Comparison of ENCODE assay signal across 10 mouse cellular contexts in genomic region chr6:17172050-17172449, GRCm38 (mm10).
DNase-seq lines count a peak whose midpoint lies in the region; ATAC-seq and TF ChIP-seq lines count a peak whose summit lies in the region.
"Had no signal": no experiment of that assay in that cellular context is flagged by ENCODE, and none has a peak within 500 bp of the region (broad histone marks: within the 10 kb centered on the region; RNA-seq: fewer than 3 reads in every experiment).

No protein-coding gene starts in this region.

- no peak for TF ChIP-seq POLR2A in liver, adult 2 months (IDR thresholded peaks at IDR 0.05; ENCODE audit: extremely low read depth, insufficient read depth, low read length)

- no peak overlapping the region for H3K4me3 ChIP-seq in forebrain, embryonic 15.5 days
- no peak overlapping the region for H3K4me3 ChIP-seq in forebrain, embryonic 11.5 days (ENCODE audit: low read depth, low read length)
- no peak overlapping the region for H3K4me3 ChIP-seq in liver, adult 2 months (ENCODE audit: insufficient read depth, low read depth, low read length)
- H3K4me3 ChIP-seq in liver, embryonic 11.5 days (ENCODE audit: low read depth, low read length) = no peak overlapping the region
- no peak overlapping the region for H3K4me3 ChIP-seq in hindbrain, embryonic 14.5 days (replicated peaks; ENCODE audit: low read length)
- no peak overlapping the region for H3K4me3 ChIP-seq in neural tube, embryonic 15.5 days (replicated peaks)

- no peaks in the 10 kb centered on the region for H3K36me3 ChIP-seq in forebrain, embryonic 15.5 days
- H3K36me3 ChIP-seq in forebrain, embryonic 11.5 days (ENCODE audit: control insufficient read depth, insufficient read depth, low read length) = no peaks in the 10 kb centered on the region
- no peaks in the 10 kb centered on the region for H3K36me3 ChIP-seq in liver, adult 2 months (ENCODE audit: control insufficient read depth, insufficient read depth, low read length)
- no peaks in the 10 kb centered on the region for H3K36me3 ChIP-seq in liver, embryonic 11.5 days (ENCODE audit: control insufficient read depth, insufficient read depth, low read length)
- no peaks in the 10 kb centered on the region for H3K36me3 ChIP-seq in hindbrain, embryonic 14.5 days (replicated peaks; ENCODE audit: control insufficient read depth, insufficient read depth)
- H3K36me3 ChIP-seq in neural tube, embryonic 15.5 days = no peaks in the 10 kb centered on the region

- H3K9me3 ChIP-seq in forebrain, embryonic 15.5 days = no peaks in the 10 kb centered on the region
- H3K9me3 ChIP-seq in forebrain, embryonic 11.5 days (ENCODE audit: control insufficient read depth, low read length) = no peaks in the 10 kb centered on the region
- no peaks in the 10 kb centered on the region for H3K9me3 ChIP-seq in liver, embryonic 11.5 days (ENCODE audit: control insufficient read depth, low read length)
- H3K9me3 ChIP-seq in hindbrain, embryonic 14.5 days (ENCODE audit: control insufficient read depth, low read length) = no peaks in the 10 kb centered on the region
- H3K9me3 ChIP-seq in neural tube, embryonic 15.5 days (replicated peaks) = no peaks in the 10 kb centered on the region

- no peak for TF ChIP-seq CTCF in liver, adult 2 months (IDR thresholded peaks at IDR 0.05; ENCODE audit: low read depth, low read length)

- DNase-seq in forebrain, embryonic 11.5 days (ENCODE audit: low spot score) = no peak
- peak; percentile 67 for DNase-seq in liver, adult 2 months (ENCODE audit: extremely low read depth, low read depth, low spot score)
- no peak for DNase-seq in liver, embryonic 11.5 days (ENCODE audit: low spot score)
- peak; percentile 27 for DNase-seq in hindbrain, embryonic 14.5 days (ENCODE audit: low spot score)
- no peak for DNase-seq in spleen, postnatal 14 days (ENCODE audit: low spot score in 2 of 2)
- no peak for DNase-seq in ovary, adult 18-20 months (ENCODE audit: low spot score)
- DNase-seq: cerebellum, adult 11-12 months had no signal

- H3K27ac ChIP-seq in forebrain, embryonic 15.5 days (replicated peaks) = peak overlapping the region; percentile 64
- H3K27ac ChIP-seq in forebrain, embryonic 11.5 days (ENCODE audit: low read depth, low read length) = no peak overlapping the region
- H3K27ac ChIP-seq in liver, adult 2 months (replicated peaks; ENCODE audit: insufficient read depth, low read depth, low read length) = no peak overlapping the region; the same call in 1 of the 2 replicates
- H3K27ac ChIP-seq in liver, embryonic 11.5 days (ENCODE audit: low read depth, low read length) = no peak overlapping the region
- peak overlapping the region; percentile 63; the same call in 1 of the 2 replicates for H3K27ac ChIP-seq in hindbrain, embryonic 14.5 days
- H3K27ac ChIP-seq in neural tube, embryonic 15.5 days (replicated peaks) = peak overlapping the region; percentile 66; the same call in 1 of the 2 replicates

- 17% methylated on average over 1 of the region's 1 CpGs for WGBS in forebrain, embryonic 15.5 days
- WGBS in forebrain, embryonic 11.5 days = 42% methylated on average over 1 of the region's 1 CpGs
- WGBS in liver, adult 2 months = 71% methylated on average over 1 of the region's 1 CpGs
- WGBS in liver, embryonic 11.5 days = 70% methylated on average over 1 of the region's 1 CpGs
- WGBS in hindbrain, embryonic 14.5 days = 21% methylated on average over 1 of the region's 1 CpGs
- WGBS in neural tube, embryonic 15.5 days = 27% methylated on average over 1 of the region's 1 CpGs

- no peak for ATAC-seq in forebrain, embryonic 15.5 days (replicated peaks)
- no peak for ATAC-seq in forebrain, embryonic 11.5 days (replicated peaks; ENCODE audit: low FRiP score)
- no peak for ATAC-seq in liver, embryonic 11.5 days (replicated peaks; ENCODE audit: low FRiP score)
- ATAC-seq in hindbrain, embryonic 14.5 days (ENCODE audit: low FRiP score) = no peak
- ATAC-seq in neural tube, embryonic 15.5 days (ENCODE audit: low FRiP score) = peak; percentile 23; the same call in 1 of the 2 replicates
- ATAC-seq: inflammation-experienced regulatory T-cells, adult 6 months had no signal

- H3K9ac ChIP-seq in forebrain, embryonic 15.5 days (replicated peaks) = no peak overlapping the region
- H3K9ac ChIP-seq in forebrain, embryonic 11.5 days (ENCODE audit: low read length) = no peak overlapping the region
- H3K9ac ChIP-seq in liver, adult 2 months (ENCODE audit: low read depth, low read length) = no peak overlapping the region
- no peak overlapping the region for H3K9ac ChIP-seq in liver, embryonic 11.5 days (ENCODE audit: low read depth, low read length)
- H3K9ac ChIP-seq in hindbrain, embryonic 14.5 days = no peak overlapping the region
- H3K9ac ChIP-seq in neural tube, embryonic 15.5 days (replicated peaks) = no peak overlapping the region

- H3K27me3 ChIP-seq in forebrain, embryonic 15.5 days = no peaks in the 10 kb centered on the region
- H3K27me3 ChIP-seq in forebrain, embryonic 11.5 days (ENCODE audit: control insufficient read depth, insufficient read depth, low read length) = no peaks in the 10 kb centered on the region
- no peaks in the 10 kb centered on the region for H3K27me3 ChIP-seq in liver, adult 2 months (ENCODE audit: control insufficient read depth, insufficient read depth, low read length)
- no peaks in the 10 kb centered on the region for H3K27me3 ChIP-seq in liver, embryonic 11.5 days (replicated peaks; ENCODE audit: control insufficient read depth, insufficient read depth, low read length)
- no peaks in the 10 kb centered on the region for H3K27me3 ChIP-seq in hindbrain, embryonic 14.5 days (ENCODE audit: control insufficient read depth, insufficient read depth, low read length)
- H3K27me3 ChIP-seq in neural tube, embryonic 15.5 days (replicated peaks) = no peaks in the 10 kb centered on the region

- H3K4me1 ChIP-seq in forebrain, embryonic 15.5 days = peaks cover 27% of the 10 kb centered on the region
- H3K4me1 ChIP-seq in forebrain, embryonic 11.5 days (replicated peaks; ENCODE audit: control insufficient read depth, insufficient read depth, low read length) = peaks cover 6% of the 10 kb centered on the region; the same call in 1 of the 2 replicates
- peaks cover 8% of the 10 kb centered on the region for H3K4me1 ChIP-seq in liver, adult 2 months (ENCODE audit: control insufficient read depth, insufficient read depth, low read length)
- no peaks in the 10 kb centered on the region for H3K4me1 ChIP-seq in liver, embryonic 11.5 days (replicated peaks; ENCODE audit: control insufficient read depth, insufficient read depth, low read length)
- peaks cover 22% of the 10 kb centered on the region for H3K4me1 ChIP-seq in hindbrain, embryonic 14.5 days (replicated peaks; ENCODE audit: control insufficient read depth, insufficient read depth, low read length)
- H3K4me1 ChIP-seq in neural tube, embryonic 15.5 days = peaks cover 15% of the 10 kb centered on the region

- H3K4me2 ChIP-seq in forebrain, embryonic 15.5 days (replicated peaks) = no peak overlapping the region
- no peak overlapping the region for H3K4me2 ChIP-seq in forebrain, embryonic 11.5 days (ENCODE audit: low read depth, low read length, severe bottlenecking)
- H3K4me2 ChIP-seq in liver, embryonic 11.5 days = no peak overlapping the region
- peak overlapping the region; percentile 37 for H3K4me2 ChIP-seq in hindbrain, embryonic 14.5 days (replicated peaks)
- H3K4me2 ChIP-seq in neural tube, embryonic 15.5 days = no peak overlapping the region

- no peaks in the 10 kb centered on the region for H3K79me2 ChIP-seq in liver, adult 2 months (ENCODE audit: control insufficient read depth, insufficient read depth, low read length)

Comparison
In these comparisons a context has a peak if more than half of its experiments do, and no peak if none do; other contexts are left out.
1. H3K27ac ChIP-seq: peak in forebrain, embryonic 15.5 days (single experiment), hindbrain, embryonic 14.5 days (single experiment) and neural tube, embryonic 15.5 days (single experiment); none in forebrain, embryonic 11.5 days (single experiment), liver, adult 2 months (single experiment) and liver, embryonic 11.5 days (single experiment).
2. DNase-seq: peak in liver, adult 2 months (single experiment) and hindbrain, embryonic 14.5 days (single experiment); none in forebrain, embryonic 11.5 days (single experiment), liver, embryonic 11.5 days (single experiment), spleen, postnatal 14 days (0 of 2) and ovary, adult 18-20 months (single experiment).